Mouse (Mus musculus): ENCODE results near the gene Ifit2. TPM values are rescaled to one million over a fixed set of nuclear protein-coding genes. Genes with fewer than 3 reads are reported as not detected.

Ifit2 gene
- polyA plus RNA-seq, 1 experiment = 2.8 TPM

- DNase-seq (ENCODE audit: low read depth) = no peak
- TF ChIP-seq POLR2A (IDR thresholded peaks at IDR 0.05; ENCODE audit: borderline replicate concordance, extremely low read depth, insufficient read depth, insufficient read length, poor library complexity, severe bottlenecking) (no peak), CTCF (IDR thresholded peaks at IDR 0.05; ENCODE audit: borderline replicate concordance, extremely low read depth, insufficient read depth, insufficient read length) (no peak)
Measured at GRCm38 (mm10) chr19:34520051-34520450, 30.4 kb upstream of the Ifit2 start.

DNA sequence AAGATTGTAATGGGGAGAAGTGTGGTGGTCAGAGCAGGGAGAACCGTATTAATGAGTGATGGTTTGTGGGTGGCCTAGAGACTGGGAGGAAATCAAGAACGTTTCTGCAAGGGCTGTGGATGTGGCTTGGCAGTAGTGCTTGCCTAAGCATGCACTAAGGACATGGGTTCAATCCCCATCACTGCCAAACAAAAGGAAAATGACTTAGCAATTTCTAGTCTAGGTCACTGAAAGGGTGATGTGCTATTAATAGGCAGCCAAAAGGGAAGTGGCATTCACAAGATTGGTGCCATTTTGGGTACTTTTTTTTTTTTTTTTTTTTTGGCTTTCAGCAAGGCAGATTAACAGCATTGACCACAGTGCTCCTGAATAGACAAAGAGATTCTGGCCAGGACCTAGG, 29.1 kb upstream of the Ifit2 start:
- TF ChIP-seq POLR2A (IDR thresholded peaks at IDR 0.05; ENCODE audit: borderline replicate concordance, extremely low read depth, insufficient read depth, insufficient read length, poor library complexity, severe bottlenecking) (no peak), CTCF (IDR thresholded peaks at IDR 0.05; ENCODE audit: borderline replicate concordance, extremely low read depth, insufficient read depth, insufficient read length) (no peak)
- DNase-seq (ENCODE audit: low read depth) = no peak

DNA sequence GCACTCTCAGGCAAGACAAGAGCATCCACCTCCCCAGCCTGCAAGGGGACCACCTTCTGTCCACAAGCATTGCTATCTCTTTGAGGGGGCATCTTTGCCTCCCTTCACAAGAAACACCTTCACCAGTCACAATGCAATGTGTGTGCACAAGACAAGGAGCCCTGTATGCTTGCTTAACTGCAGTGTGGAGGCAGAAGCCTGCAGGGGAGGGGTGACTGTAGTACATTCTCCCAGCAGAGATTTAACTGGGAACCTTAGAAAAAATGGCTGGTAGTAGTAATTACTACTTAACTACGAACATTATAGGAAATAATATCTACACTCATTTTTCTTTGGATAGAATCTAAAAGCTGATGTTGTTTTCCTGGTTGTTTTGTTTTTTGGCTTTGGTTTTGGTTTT, 28.5 kb upstream of the Ifit2 start:
- DNase-seq (ENCODE audit: low read depth) = no peak
- TF ChIP-seq POLR2A (IDR thresholded peaks at IDR 0.05; ENCODE audit: borderline replicate concordance, extremely low read depth, insufficient read depth, insufficient read length, poor library complexity, severe bottlenecking) = no peak
- TF ChIP-seq CTCF (IDR thresholded peaks at IDR 0.05; ENCODE audit: borderline replicate concordance, extremely low read depth, insufficient read depth, insufficient read length) = no peak

- TF ChIP-seq CTCF (IDR thresholded peaks at IDR 0.05; ENCODE audit: borderline replicate concordance, extremely low read depth, insufficient read depth, insufficient read length) (no peak), POLR2A (IDR thresholded peaks at IDR 0.05; ENCODE audit: borderline replicate concordance, extremely low read depth, insufficient read depth, insufficient read length, poor library complexity, severe bottlenecking) (no peak)
- no peak for DNase-seq (ENCODE audit: low read depth)
Measured at GRCm38 (mm10) chr19:34523106-34523725, 27.3 kb upstream of the Ifit2 start.

- DNase-seq (ENCODE audit: low read depth) = no peak
- TF ChIP-seq POLR2A (IDR thresholded peaks at IDR 0.05; ENCODE audit: borderline replicate concordance, extremely low read depth, insufficient read depth, insufficient read length, poor library complexity, severe bottlenecking) (no peak), CTCF (IDR thresholded peaks at IDR 0.05; ENCODE audit: borderline replicate concordance, extremely low read depth, insufficient read depth, insufficient read length) (no peak)
Measured at GRCm38 (mm10) chr19:34524646-34525045, 25.8 kb upstream of the Ifit2 start.

- DNase-seq (ENCODE audit: low read depth) = peak; percentile 10
- TF ChIP-seq CTCF (IDR thresholded peaks at IDR 0.05; ENCODE audit: borderline replicate concordance, extremely low read depth, insufficient read depth, insufficient read length) (no peak), POLR2A (IDR thresholded peaks at IDR 0.05; ENCODE audit: borderline replicate concordance, extremely low read depth, insufficient read depth, insufficient read length, poor library complexity, severe bottlenecking) (no peak)
Measured at GRCm38 (mm10) chr19:34526321-34526923, 24.1 kb upstream of the Ifit2 start.

DNA sequence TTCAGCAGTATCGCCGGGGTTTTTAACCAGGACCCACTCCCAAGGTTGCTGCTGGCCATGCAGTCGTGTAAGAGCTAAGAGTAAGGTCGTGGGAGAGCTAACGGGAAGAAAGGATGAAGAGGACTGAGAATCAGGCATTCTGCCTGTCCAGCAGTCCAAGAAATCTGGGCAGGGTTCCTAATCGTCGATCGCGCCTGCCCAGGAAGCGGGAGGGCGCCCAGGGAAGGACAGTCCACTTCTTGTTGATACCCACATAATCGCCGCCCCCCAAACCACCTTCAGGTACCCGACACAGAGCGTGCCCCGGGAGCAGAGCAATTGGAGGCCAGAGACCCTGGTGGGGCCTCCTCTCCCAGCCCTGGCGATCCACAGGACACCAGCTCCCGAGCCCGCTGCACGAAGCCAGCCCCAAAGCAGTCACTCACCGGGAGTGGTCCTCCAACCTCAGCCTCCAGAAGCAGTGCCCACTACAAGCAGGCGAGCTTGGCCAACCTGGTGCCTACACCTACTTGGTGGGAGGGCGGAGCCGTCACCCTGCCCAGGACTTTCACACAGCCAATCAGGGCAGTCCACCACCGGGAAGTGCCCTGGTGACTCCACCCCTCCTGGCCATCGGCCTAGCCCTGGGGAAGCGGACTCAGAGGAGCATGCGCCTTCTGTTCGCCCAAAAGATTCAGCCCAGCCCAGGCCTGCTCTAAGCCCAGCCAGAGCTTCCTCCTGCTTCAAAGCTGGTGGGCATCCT, 23.4 kb upstream of the Ifit2 start, which contains the start of gene Lipa:
TSS of gene Lipa (minus strand) at position 534 of the 742 bp plus-strand sequence.
- TF ChIP-seq POLR2A (IDR thresholded peaks at IDR 0.05; ENCODE audit: borderline replicate concordance, extremely low read depth, insufficient read depth, insufficient read length, poor library complexity, severe bottlenecking) (peak; percentile 54; the same call in 1 of the 2 replicates), CTCF (IDR thresholded peaks at IDR 0.05; ENCODE audit: borderline replicate concordance, extremely low read depth, insufficient read depth, insufficient read length) (no peak)
- peak; percentile 97 for DNase-seq (ENCODE audit: low read depth)

- TF ChIP-seq CTCF (IDR thresholded peaks at IDR 0.05; ENCODE audit: borderline replicate concordance, extremely low read depth, insufficient read depth, insufficient read length) (no peak), POLR2A (IDR thresholded peaks at IDR 0.05; ENCODE audit: borderline replicate concordance, extremely low read depth, insufficient read depth, insufficient read length, poor library complexity, severe bottlenecking) (no peak)
- DNase-seq (ENCODE audit: low read depth) = no peak
Measured at GRCm38 (mm10) chr19:34532061-34532751, 18.3 kb upstream of the Ifit2 start.

- DNase-seq (ENCODE audit: low read depth) = no peak
- no peak for TF ChIP-seq CTCF (IDR thresholded peaks at IDR 0.05; ENCODE audit: borderline replicate concordance, extremely low read depth, insufficient read depth, insufficient read length)
- no peak for TF ChIP-seq POLR2A (IDR thresholded peaks at IDR 0.05; ENCODE audit: borderline replicate concordance, extremely low read depth, insufficient read depth, insufficient read length, poor library complexity, severe bottlenecking)
Measured at GRCm38 (mm10) chr19:34539422-34539821, 11.1 kb upstream of the Ifit2 start.

DNA sequence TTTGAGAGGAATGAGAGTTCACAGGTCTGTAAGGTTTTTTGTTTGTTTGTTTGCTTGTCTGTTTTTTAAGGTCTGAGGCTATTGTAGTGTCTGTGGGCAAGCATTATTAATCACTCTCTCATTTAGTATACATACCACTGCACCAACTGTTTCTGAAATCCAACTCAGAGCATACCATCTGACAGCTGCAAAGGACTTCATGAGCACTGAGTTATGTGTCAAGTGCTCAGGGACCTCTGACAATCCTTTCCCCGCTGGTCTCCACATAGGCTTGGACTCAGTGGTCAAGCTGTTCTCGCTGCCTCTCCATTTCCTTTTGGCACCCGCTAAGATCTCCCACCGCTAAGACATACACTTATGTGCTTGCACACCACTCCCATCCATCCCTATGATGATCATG, 4.3 kb upstream of the Ifit2 start:
- TF ChIP-seq POLR2A (IDR thresholded peaks at IDR 0.05; ENCODE audit: borderline replicate concordance, extremely low read depth, insufficient read depth, insufficient read length, poor library complexity, severe bottlenecking) (no peak), CTCF (IDR thresholded peaks at IDR 0.05; ENCODE audit: borderline replicate concordance, extremely low read depth, insufficient read depth, insufficient read length) (no peak)
- no peak for DNase-seq (ENCODE audit: low read depth)

DNA sequence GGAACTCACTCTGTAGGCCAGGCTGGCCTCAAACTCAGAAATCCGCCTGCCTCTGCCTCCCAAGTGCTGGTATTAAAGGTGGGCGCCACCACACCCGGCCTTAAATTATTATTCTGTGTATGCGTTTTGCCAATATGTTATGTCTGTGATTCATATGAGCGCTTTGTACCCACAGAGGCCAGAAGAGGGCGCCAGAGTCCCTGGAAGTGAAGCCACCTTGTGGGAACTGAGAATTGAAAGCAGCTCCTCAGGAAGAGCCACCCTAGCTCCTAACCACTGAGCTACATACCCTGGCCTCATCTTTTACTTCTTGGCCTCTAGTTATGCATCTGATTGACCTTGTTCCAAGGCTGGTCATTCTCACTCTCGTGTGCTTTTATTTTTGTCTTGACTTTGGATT, 2.5 kb upstream of the Ifit2 start:
- peak; percentile 75 for DNase-seq (ENCODE audit: low read depth)
- TF ChIP-seq CTCF (IDR thresholded peaks at IDR 0.05; ENCODE audit: borderline replicate concordance, extremely low read depth, insufficient read depth, insufficient read length) (peak; percentile 75), POLR2A (IDR thresholded peaks at IDR 0.05; ENCODE audit: borderline replicate concordance, extremely low read depth, insufficient read depth, insufficient read length, poor library complexity, severe bottlenecking) (no peak)
